Mouse (Mus musculus): ENCODE data around the gene Olfr722. TPM values are rescaled to one million over a fixed set of nuclear protein-coding genes. Genes with fewer than 3 reads are reported as not detected.
"Not testable (repeated sequence)": the region's sequence is repeated elsewhere in the genome, so short reads cannot be mapped to it uniquely, and the experiment has no call there.

Olfr722 gene
- not detected for total RNA-seq (2021)
- long read RNA-seq, experiment 1, result 0 reads
- long read RNA-seq, experiment 2, result 0 reads

DNA sequence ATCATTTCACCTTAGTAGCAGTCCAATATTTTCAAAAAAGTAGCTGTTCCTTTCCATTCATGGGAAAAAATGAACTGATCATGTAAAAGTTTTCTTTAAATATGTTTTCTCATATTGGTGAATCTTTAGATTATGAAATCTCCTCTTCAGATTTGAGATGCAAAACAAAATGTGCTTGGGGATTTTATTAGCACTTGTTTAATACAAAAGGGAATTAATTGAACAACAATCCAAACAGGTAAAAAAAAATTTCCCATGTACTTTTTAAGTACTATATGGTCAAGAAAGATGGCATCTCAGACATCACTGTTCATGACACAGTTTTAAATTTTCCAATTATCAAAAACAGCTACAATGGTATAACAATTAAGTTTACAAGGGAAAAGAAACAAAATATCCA lies at the start of gene Olfr722:
Gene Olfr722 (minus strand): TSS at position 101 of the 400 bp plus-strand sequence.
- DNase-seq, result no peak

DNA sequence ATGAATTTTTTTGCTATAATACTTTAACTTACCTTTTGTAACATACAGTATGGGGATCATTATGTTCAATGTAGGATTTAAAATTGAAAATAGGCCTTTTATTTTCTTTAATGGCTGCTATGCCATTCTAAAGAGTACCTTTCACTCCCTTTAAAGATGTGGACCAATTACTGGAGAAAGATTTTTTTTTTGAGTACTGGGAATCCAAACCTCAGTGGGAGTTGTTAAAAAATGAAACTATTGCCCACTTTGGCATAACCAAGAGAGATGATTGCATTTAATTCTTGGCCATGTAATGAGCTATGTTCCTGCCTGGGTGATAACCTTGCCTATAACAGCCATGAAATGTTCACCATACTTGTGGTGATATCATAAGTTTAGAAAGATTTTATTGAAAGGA lies 29.9 kb upstream of the Olfr722 start, which contains the start of gene Olfr723:
Gene Olfr723 (minus strand): TSS at position 101 of the 400 bp plus-strand sequence.
- DNase-seq, result not testable (repeated sequence)

DNA sequence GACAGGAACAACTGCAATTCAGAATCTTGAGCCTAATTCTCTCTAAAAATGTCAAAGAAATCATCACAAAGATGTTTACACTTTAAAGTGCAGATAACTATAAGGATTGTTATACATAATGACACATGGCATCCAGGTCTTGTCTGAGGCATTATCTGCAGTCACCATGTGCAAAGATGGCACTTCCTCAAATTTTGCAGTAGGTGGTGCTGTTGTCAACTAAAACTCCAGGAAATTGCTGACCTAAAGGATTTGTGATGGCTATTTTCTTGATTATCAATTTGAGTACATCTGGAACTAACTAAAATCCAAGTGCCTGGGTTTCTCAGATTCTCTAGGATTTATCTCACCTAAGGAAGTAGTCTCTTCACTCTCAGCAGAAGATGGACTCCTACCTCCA lies 41.4 kb downstream of the Olfr722 start:
- peak in 1 of 2 experiments; percentile 3 for DNase-seq

Other genes with a start within 250 kb of the Olfr722 start
- gene Armh4, start 118.6 kb downstream of the Olfr722 start, total RNA-seq (2021), result 10 to 100 TPM in 1 of 2 experiments, 1 to 10 TPM in 1; 6.9 to 10.2 TPM
- not detected for gene Olfr723, start 29.8 kb upstream of the Olfr722 start, total RNA-seq (2021)
- not detected for gene Olfr724, start 61.3 kb upstream of the Olfr722 start, total RNA-seq (2021)
- not detected for gene Olfr725, start 138.4 kb upstream of the Olfr722 start, total RNA-seq (2021)
- gene Olfr726, start 189.0 kb upstream of the Olfr722 start, total RNA-seq (2021), result not detected
- gene Olfr727, start 221.2 kb upstream of the Olfr722 start, total RNA-seq (2021), result not detected
- gene Olfr728, start 240.7 kb upstream of the Olfr722 start, total RNA-seq (2021), result not detected